Comparison of ENCODE assay signal across 8 mouse cellular contexts in the genomic region with DNA sequence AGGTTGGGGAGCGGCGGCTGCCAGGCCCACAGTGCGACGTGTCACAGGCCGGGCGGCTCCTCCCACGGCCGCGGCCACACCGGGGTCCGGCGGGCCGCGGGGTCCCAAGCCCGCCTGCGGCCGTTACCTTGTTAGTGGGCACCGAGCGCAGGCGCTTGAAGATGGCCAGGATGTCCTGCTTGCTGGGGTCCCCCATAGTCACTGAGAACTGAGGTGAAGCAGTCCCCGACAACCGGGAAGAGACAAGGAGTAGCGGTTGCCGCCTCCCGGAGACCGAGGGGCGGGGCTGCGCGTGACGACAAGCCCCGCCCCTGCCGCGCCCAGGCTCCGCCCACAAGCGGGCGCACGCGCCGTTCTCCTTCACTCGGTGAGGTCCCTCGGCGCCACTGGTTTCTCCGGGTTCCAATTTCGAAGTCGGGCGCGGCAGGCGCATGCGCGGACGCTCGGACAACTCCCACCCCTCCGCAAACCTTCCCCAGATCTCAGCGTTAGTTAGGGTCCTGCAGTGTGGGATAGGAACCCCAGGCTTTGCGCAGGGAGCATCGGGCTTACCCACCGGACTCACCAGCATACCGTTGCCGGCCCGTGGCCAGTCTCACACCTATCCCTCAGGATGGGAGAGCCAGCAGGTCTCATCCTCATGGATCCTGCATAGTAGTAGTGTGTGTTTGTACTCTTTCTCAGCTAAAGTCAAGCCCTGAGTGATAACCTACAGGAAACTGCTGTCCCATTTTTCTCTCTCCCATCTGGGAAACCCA. TPM values are rescaled to one million over a fixed set of nuclear protein-coding genes. Genes with fewer than 3 reads are reported as not detected.
DNase-seq lines count a peak whose midpoint lies in the region; ATAC-seq and TF ChIP-seq lines count a peak whose summit lies in the region.

A gene (minus strand): TSS at position 294 of the 758 bp plus-strand sequence.

- H3K27me3 ChIP-seq in Patski: no peaks in the 10 kb centered on the region
- H3K27me3 ChIP-seq in hindbrain, embryonic 14.5 days (ENCODE audit: control insufficient read depth, insufficient read depth, low read length): no peaks in the 10 kb centered on the region

- peak; percentile 62 for DNase-seq in Patski (ENCODE audit: low read depth, low spot score)
- DNase-seq in cerebellum, postnatal 14 days: peak; percentile 96 to 98
- DNase-seq in frontal cortex, postnatal 25 days (ENCODE audit: low spot score in 2 of 2): peak; percentile 93 to 94
- DNase-seq in hindbrain, embryonic 14.5 days (ENCODE audit: low spot score): peak; percentile 98
- peak; percentile 93 to 94 for DNase-seq in layer of hippocampus, postnatal 36 days
- peak; percentile 95 for DNase-seq in lung, postnatal 36 days
- DNase-seq in retina, postnatal 1 day: peak; percentile 94
- DNase-seq in urinary bladder, adult 18-20 months (ENCODE audit: low spot score in 2 of 2): peak; percentile 94 to 95

- no peak for TF ChIP-seq CTCF in Patski (IDR thresholded peaks at IDR 0.05)

- peak within 1 kb of the TSS; percentile 73 for H3K27ac ChIP-seq in hindbrain, embryonic 14.5 days

- POLR2A ChIA-PET in Patski (lab: Charles Lee): no interaction called here

- peak within 1 kb of the TSS; percentile 93 for H3K9ac ChIP-seq in hindbrain, embryonic 14.5 days

- H3K9me3 ChIP-seq in hindbrain, embryonic 14.5 days (ENCODE audit: control insufficient read depth, low read length): no peaks in the 10 kb centered on the region

- peaks cover 15% of the 10 kb centered on the region for H3K4me1 ChIP-seq in hindbrain, embryonic 14.5 days (replicated peaks; ENCODE audit: control insufficient read depth, insufficient read depth, low read length)

- H3K4me2 ChIP-seq in hindbrain, embryonic 14.5 days (replicated peaks): peak within 1 kb of the TSS; percentile 97

- peak within 1 kb of the TSS; percentile 83 for H3K4me3 ChIP-seq in hindbrain, embryonic 14.5 days (replicated peaks; ENCODE audit: low read length)

- under 1% methylated on average over 60 of the region's 60 CpGs for WGBS in hindbrain, embryonic 14.5 days

- in situ Hi-C loops in Patski (cut with MboI; ENCODE audit: low pct_unique_long_range_greater_than_20kb): no loop called here

- CTCF ChIA-PET in Patski (lab: Charles Lee): interaction anchor here (1.5 kb wide), 1 partner anchor 10 kb away, joined by 5 read pairs; no protein-coding TSS in a partner anchor

- H3K36me3 ChIP-seq in hindbrain, embryonic 14.5 days (replicated peaks; ENCODE audit: control insufficient read depth, insufficient read depth): no peaks in the 10 kb centered on the region

- peak; percentile 83 for ATAC-seq in Patski
- peak; percentile 95 for ATAC-seq in hindbrain, embryonic 14.5 days (ENCODE audit: low FRiP score)

RNA-seq across cellular contexts. Expression of the gene that starts here (rescaled TPM):
- 43.5 TPM for polyA plus RNA-seq in Patski (2021)
- 38.4 and 43.2 TPM in 2 replicates for polyA plus RNA-seq in hindbrain, embryonic 14.5 days (2014; fragmentation: Nextera tagmentation; extraction: Ambion mirVana)
- 10 to 100 TPM; 19.6 to 19.7 TPM for total RNA-seq in layer of hippocampus, postnatal 36 days (2021)

Comparison
In these comparisons a context has a peak if more than half of its experiments do, and no peak if none do; other contexts are left out.
1. Peak in every context shown above with its lines: DNase-seq, ATAC-seq, H3K4me3 ChIP-seq and H3K27ac ChIP-seq.